Mouse (Mus musculus): ENCODE measurements around the gene Mta3.

DNA sequence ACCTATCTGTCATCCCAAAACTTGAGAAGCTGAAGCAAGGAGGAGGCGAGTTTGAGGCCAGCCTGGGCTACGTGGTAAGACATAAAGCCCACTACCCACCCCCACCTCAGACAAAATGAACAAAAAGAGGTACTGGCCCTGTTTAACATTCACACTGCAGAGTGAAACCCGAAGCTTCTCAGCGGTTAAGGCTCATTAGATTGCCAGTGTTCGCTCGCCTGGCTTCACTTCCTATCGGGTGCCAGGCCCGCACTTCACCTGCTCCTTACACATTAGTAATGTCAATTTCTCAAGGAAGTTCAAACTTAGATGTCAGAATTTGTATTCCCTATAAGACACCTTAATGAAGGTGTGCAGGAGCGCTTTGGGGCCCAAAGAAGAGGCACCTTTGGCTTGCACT, 48.6 kb upstream of the Mta3 start:
- no peak for TF ChIP-seq CTCF (IDR thresholded peaks at IDR 0.05; ENCODE audit: control insufficient read depth, insufficient read depth, insufficient read length)
- no peak for TF ChIP-seq USF1 (IDR thresholded peaks at IDR 0.05; ENCODE audit: low read depth)
- no peak for TF ChIP-seq FOSL1 (IDR thresholded peaks at IDR 0.05; ENCODE audit: insufficient read depth, low read length, poor library complexity, severe bottlenecking)
- no peak for TF ChIP-seq MAX (IDR thresholded peaks at IDR 0.05)

All from C2C12 (cell line).